Mouse (Mus musculus) thymus, postnatal 36 days (tissue): ENCODE measurements around the gene Plb1.
A peak's percentile ranks its signal among the peaks of the same experiment; 100 is the strongest.

Experiments
- DNase-seq, 2 experiments: peaks; one replicate each; pipeline ENCODE4 v3.0.0; 2022; ENCODE audit warnings: mixed read lengths in 2 of 2

The Plb1 gene

GRCm38 (mm10) chr5:32260751-32261150 is 28.2 kb downstream of the Plb1 start:
- DNase-seq = no peak

GRCm38 (mm10) chr5:32261251-32261650 is 28.7 kb downstream of the Plb1 start:
- DNase-seq = no peak

- DNase-seq = no peak
Measured at GRCm38 (mm10) chr5:32262534-32262933, 30.0 kb downstream of the Plb1 start.

- no peak for DNase-seq
Measured at GRCm38 (mm10) chr5:32272502-32272901, 40.0 kb downstream of the Plb1 start.

- no peak for DNase-seq
Measured at GRCm38 (mm10) chr5:32278000-32278694, 45.6 kb downstream of the Plb1 start.

GRCm38 (mm10) chr5:32280066-32280465 is 47.6 kb downstream of the Plb1 start:
- DNase-seq = no peak

- no peak for DNase-seq
Measured at GRCm38 (mm10) chr5:32282345-32282744, 49.8 kb downstream of the Plb1 start.

GRCm38 (mm10) chr5:32283457-32283856 is 50.9 kb downstream of the Plb1 start:
- DNase-seq = no peak

GRCm38 (mm10) chr5:32286315-32286714 is 53.8 kb downstream of the Plb1 start:
- DNase-seq = no peak

GRCm38 (mm10) chr5:32288021-32288420 is 55.5 kb downstream of the Plb1 start:
- no peak for DNase-seq

GRCm38 (mm10) chr5:32291316-32291715 is 58.8 kb downstream of the Plb1 start:
- DNase-seq = no peak

- peak; percentile 44 to 54 for DNase-seq
Measured at GRCm38 (mm10) chr5:32302991-32303921, 70.7 kb downstream of the Plb1 start.

GRCm38 (mm10) chr5:32307106-32307505 is 74.6 kb downstream of the Plb1 start:
- no peak for DNase-seq

GRCm38 (mm10) chr5:32308647-32309046 is 76.1 kb downstream of the Plb1 start:
- DNase-seq = no peak

- DNase-seq = no peak
Measured at GRCm38 (mm10) chr5:32309714-32310113, 77.2 kb downstream of the Plb1 start.

- no peak for DNase-seq
Measured at GRCm38 (mm10) chr5:32310802-32311201, 78.3 kb downstream of the Plb1 start.

- no peak for DNase-seq
Measured at GRCm38 (mm10) chr5:32311589-32312166, 79.2 kb downstream of the Plb1 start.

- peak; percentile 42 to 61 for DNase-seq
Measured at GRCm38 (mm10) chr5:32313671-32314070, 81.2 kb downstream of the Plb1 start.

- DNase-seq = no peak
Measured at GRCm38 (mm10) chr5:32314731-32315130, 82.2 kb downstream of the Plb1 start.

GRCm38 (mm10) chr5:32322146-32322811 is 89.8 kb downstream of the Plb1 start:
- DNase-seq = peak in 1 of 2 experiments; percentile 13

- DNase-seq = no peak
Measured at GRCm38 (mm10) chr5:32328139-32328538, 95.6 kb downstream of the Plb1 start.

- no peak for DNase-seq
Measured at GRCm38 (mm10) chr5:32332591-32332990, 100.1 kb downstream of the Plb1 start.

- DNase-seq = no peak
Measured at GRCm38 (mm10) chr5:32335172-32335571, 102.7 kb downstream of the Plb1 start.
